Mouse (Mus musculus): ENCODE measurements around the gene Mgrn1.

The Mgrn1 gene

GRCm38 (mm10) chr16:4878192-4878885 is 7.7 kb upstream of the Mgrn1 start:
- intact Hi-C loops (cut with DNase I): loop anchor here (5.0 kb wide), 1 partner anchor 34 kb away; no protein-coding TSS in a partner anchor

- intact Hi-C loops (cut with DNase I): loop anchor here (5.0 kb wide), 1 partner anchor 33 kb away; no protein-coding TSS in a partner anchor
Measured at GRCm38 (mm10) chr16:4879101-4879707, 6.8 kb upstream of the Mgrn1 start.

GRCm38 (mm10) chr16:4879708-4880124 is 6.3 kb upstream of the Mgrn1 start:
- intact Hi-C loops (cut with DNase I): loop anchor here (5.0 kb wide), 1 partner anchor 33 kb away; no protein-coding TSS in a partner anchor

- intact Hi-C loops (cut with DNase I): no loop called here
Measured at GRCm38 (mm10) chr16:4880136-4880825, 5.8 kb upstream of the Mgrn1 start, which contains the start of gene Ubald1. Ubald1 (minus strand) TSS chr16:4880315.

- intact Hi-C loops (cut with DNase I): no loop called here
Measured at GRCm38 (mm10) chr16:4881400-4882351, 4.4 kb upstream of the Mgrn1 start.

GRCm38 (mm10) chr16:4884930-4885329 is 1.1 kb upstream of the Mgrn1 start:
- intact Hi-C loops (cut with DNase I): no loop called here

- intact Hi-C loops (cut with DNase I): no loop called here
Measured at GRCm38 (mm10) chr16:4886690-4887020, 606 bp downstream of the Mgrn1 start.

GRCm38 (mm10) chr16:4890201-4890709 is 4.2 kb downstream of the Mgrn1 start:
- intact Hi-C loops (cut with DNase I): no loop called here

GRCm38 (mm10) chr16:4892171-4892570 is 6.1 kb downstream of the Mgrn1 start:
- intact Hi-C loops (cut with DNase I): no loop called here

GRCm38 (mm10) chr16:4894201-4894908 is 8.3 kb downstream of the Mgrn1 start:
- intact Hi-C loops (cut with DNase I): no loop called here

- intact Hi-C loops (cut with DNase I): no loop called here
Measured at GRCm38 (mm10) chr16:4896249-4897027, 10.4 kb downstream of the Mgrn1 start.

GRCm38 (mm10) chr16:4897146-4897730 is 11.2 kb downstream of the Mgrn1 start:
- intact Hi-C loops (cut with DNase I): no loop called here

GRCm38 (mm10) chr16:4898881-4899280 is 12.8 kb downstream of the Mgrn1 start:
- intact Hi-C loops (cut with DNase I): no loop called here

- intact Hi-C loops (cut with DNase I): no loop called here
Measured at GRCm38 (mm10) chr16:4899711-4900110, 13.7 kb downstream of the Mgrn1 start.

- intact Hi-C loops (cut with DNase I): no loop called here
Measured at GRCm38 (mm10) chr16:4901167-4901566, 15.1 kb downstream of the Mgrn1 start.

GRCm38 (mm10) chr16:4902390-4902789 is 16.3 kb downstream of the Mgrn1 start:
- intact Hi-C loops (cut with DNase I): no loop called here

- intact Hi-C loops (cut with DNase I): no loop called here
Measured at GRCm38 (mm10) chr16:4903491-4904102, 17.5 kb downstream of the Mgrn1 start.

- intact Hi-C loops (cut with DNase I): no loop called here
Measured at GRCm38 (mm10) chr16:4904878-4905277, 18.8 kb downstream of the Mgrn1 start.

- intact Hi-C loops (cut with DNase I): no loop called here
Measured at GRCm38 (mm10) chr16:4905591-4905990, 19.5 kb downstream of the Mgrn1 start.

Data from adrenal gland (tissue).